Mouse (Mus musculus) liver, embryonic 14.5 days (tissue): ENCODE data around the gene Bche.

Experiments used
- CTCF ChIP-seq: IDR thresholded peaks from 2 replicates; pipeline ENCODE4 v1.5.1; 2016; ENCODE audit warnings: antibody characterized with exemption, low read depth, control low read depth
- EP300 ChIP-seq: IDR thresholded peaks from 2 replicates; pipeline ENCODE4 v1.6.1; 2016; ENCODE audit warnings: antibody characterized with exemption, low read depth

DNA sequence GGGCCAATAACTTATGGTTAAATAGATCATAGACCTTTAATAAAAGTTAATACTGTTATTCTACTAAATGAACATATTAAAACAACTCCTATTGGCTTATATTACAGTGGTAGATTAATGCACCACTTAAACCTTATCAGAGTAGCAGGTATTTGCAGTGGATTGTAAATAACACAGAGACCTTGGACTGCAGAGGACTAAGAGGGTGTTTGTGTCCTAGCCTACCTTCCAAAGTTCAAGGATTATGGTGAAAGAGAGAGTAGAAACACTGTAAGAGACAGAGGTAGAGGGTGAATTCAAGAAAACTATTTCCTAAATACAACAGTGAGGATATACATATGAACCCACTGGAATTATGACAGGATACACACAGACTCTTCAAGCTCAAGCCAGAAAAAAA lies 17.5 kb upstream of the Bche start:
- TF ChIP-seq CTCF = no peak
- no peak for TF ChIP-seq EP300
